Mouse (Mus musculus) intestine, postnatal 0 days (tissue): Measurements from ENCODE around the gene Vmn2r72. TPM values are rescaled to one million over a fixed set of nuclear protein-coding genes. Genes with fewer than 3 reads are reported as not detected.

ENCODE experiments used
- ATAC-seq: fragments of 200-750 bp; cut with Nextera tagmentation; 2 replicates; pipeline ENCODE4 v1.8.0; 2017; ENCODE audit warnings: mild to moderate bottlenecking, moderate TSS enrichment, moderate library complexity
- H3K27ac ChIP-seq: fragments of 300-500 bp; sonication (generic); 2 replicates; pipeline ENCODE4 v1.5.1; 2014; ENCODE audit warnings: mild to moderate bottlenecking, low read depth, low read length, moderate library complexity
- H3K27me3 ChIP-seq: fragments of 300-500 bp; sonication (generic); replicated peaks from 2 replicates; pipeline ENCODE4 v1.6.1; 2014; ENCODE audit warnings: low read length, mixed read lengths; ENCODE audit not compliant: control insufficient read depth, insufficient read depth
- H3K36me3 ChIP-seq: fragments of 300-500 bp; sonication (generic); 2 replicates; pipeline ENCODE4 v1.6.1; 2014; ENCODE audit warnings: mild to moderate bottlenecking, moderate library complexity; ENCODE audit not compliant: control insufficient read depth, insufficient read depth
- H3K4me1 ChIP-seq: fragments of 300-500 bp; sonication (generic); replicated peaks from 2 replicates; pipeline ENCODE4 v1.6.1; 2014; ENCODE audit warnings: antibody characterized with exemption, low read length, mixed read lengths; ENCODE audit not compliant: control insufficient read depth, insufficient read depth
- H3K4me2 ChIP-seq: fragments of 300-500 bp; sonication (generic); replicated peaks from 2 replicates; pipeline ENCODE4 v1.6.1; 2014; ENCODE audit warnings: low read depth, mild to moderate bottlenecking, moderate library complexity
- H3K4me3 ChIP-seq: fragments of 300-500 bp; sonication (generic); 2 replicates; pipeline ENCODE4 v1.5.1; 2014; ENCODE audit warnings: low read depth, low read length
- H3K9ac ChIP-seq: fragments of 300-500 bp; sonication (generic); 2 replicates; pipeline ENCODE4 v1.6.1; 2014; ENCODE audit warnings: mild to moderate bottlenecking, low read depth, low read length
- H3K9me3 ChIP-seq: fragments of 300-500 bp; sonication (generic); 2 replicates; pipeline ENCODE4 v1.6.1; 2016; ENCODE audit warnings: mixed run types; ENCODE audit not compliant: control insufficient read depth
- CTCF ChIP-seq: sonication (generic); IDR thresholded peaks from 2 replicates; pipeline ENCODE4 v1.5.1; 2016; ENCODE audit warnings: low read depth, mild to moderate bottlenecking, control low read depth, antibody characterized with exemption, moderate library complexity
- WGBS: fragments of 180-500 bp; shearing (Covaris S2); extraction: QIAGEN DNeasy Blood & Tissue Kit; methylation state at CpG from one replicate; pipeline ENCODE4 v1.1.7; 2014; 5-methylcytosine and 5-hydroxymethylcytosine counted together
- polyA plus RNA-seq: library from polyadenylated mRNA; unstranded; fragments of >200 nt; fragmentation: Nextera tagmentation; extraction: Ambion mirVana; gene quantifications from 2 replicates; pipeline ENCODE4 v1.2.1, GENCODE M21; 2015

Gene Vmn2r72
- polyA plus RNA-seq = not detected in 2 replicates

- TF ChIP-seq CTCF = no peak
- no peak within 1 kb of the TSS for H3K27ac ChIP-seq
- no peaks in the 10 kb centered on the region for H3K9me3 ChIP-seq
- no peaks in the 10 kb centered on the region for H3K36me3 ChIP-seq
- H3K4me2 ChIP-seq = no peak within 1 kb of the TSS
- H3K4me1 ChIP-seq = no peaks in the 10 kb centered on the region
- H3K4me3 ChIP-seq = no peak within 1 kb of the TSS
- no peaks in the 10 kb centered on the region for H3K27me3 ChIP-seq
- no peak within 1 kb of the TSS for H3K9ac ChIP-seq
- no peak for ATAC-seq
- WGBS = 85% methylated on average over 1 of the region's 1 CpGs
Measured at GRCm38 (mm10) chr7:85754997-85755396, at the start of gene Vmn2r72. Gene Vmn2r72, minus strand, starts transcription at chr7:85755097.

Other genes starting within 250 kb of the Vmn2r72 start
- not detected in 2 replicates for gene Vmn2r71, start 192.0 kb downstream of the Vmn2r72 start, polyA plus RNA-seq
- not detected in 2 replicates for gene Vmn2r70, start 185.9 kb downstream of the Vmn2r72 start, polyA plus RNA-seq
- not detected in 2 replicates for gene Vmn2r73, start 121.2 kb upstream of the Vmn2r72 start, polyA plus RNA-seq
- gene Vmn2r74, start 206.5 kb upstream of the Vmn2r72 start, polyA plus RNA-seq = not detected in 2 replicates